Mouse (Mus musculus) megakaryocyte, embryonic 14.5 days (primary cell): Measurements from ENCODE around the gene 2310039H08Rik. TPM values are rescaled to one million over a fixed set of nuclear protein-coding genes. Genes with fewer than 3 reads are reported as not detected.

Experiments
- H3K27me3 ChIP-seq: replicated peaks from 2 replicates; pipeline ENCODE3; 2012; ENCODE audit warnings: inconsistent platforms
- H3K36me3 ChIP-seq: replicated peaks from 2 replicates; pipeline ENCODE3; 2012; ENCODE audit warnings: low read length, inconsistent platforms, mixed read lengths
- H3K4me1 ChIP-seq: 2 replicates; pipeline ENCODE4 v1.6.1; 2012; ENCODE audit warnings: inconsistent platforms
- H3K4me3 ChIP-seq: replicated peaks from 2 replicates; pipeline ENCODE3; 2012; ENCODE audit warnings: moderate library complexity, mild to moderate bottlenecking, inconsistent platforms
- H3K9me3 ChIP-seq: 2 replicates; pipeline ENCODE4 v1.6.1; 2012; ENCODE audit warnings: inconsistent platforms
- FLI1 ChIP-seq: IDR thresholded peaks from 2 replicates; pipeline ENCODE4 v1.6.1; 2012; ENCODE audit warnings: low read length, inconsistent platforms, mixed read lengths
- GATA1 ChIP-seq: IDR thresholded peaks from 3 replicates; pipeline ENCODE4 v1.6.1; 2012; ENCODE audit warnings: mixed read lengths, low read length, inconsistent platforms, borderline replicate concordance
- polyA plus RNA-seq: library from polyadenylated mRNA; stranded (reverse); fragments of >175 nt; gene quantifications from 2 replicates; pipeline ENCODE4 v1.2.3, GENCODE M21; 2012; ENCODE audit warnings: low replicate concordance; ENCODE audit not compliant: insufficient read depth

2310039H08Rik gene
- polyA plus RNA-seq, 1 experiment, result 143 TPM

DNA sequence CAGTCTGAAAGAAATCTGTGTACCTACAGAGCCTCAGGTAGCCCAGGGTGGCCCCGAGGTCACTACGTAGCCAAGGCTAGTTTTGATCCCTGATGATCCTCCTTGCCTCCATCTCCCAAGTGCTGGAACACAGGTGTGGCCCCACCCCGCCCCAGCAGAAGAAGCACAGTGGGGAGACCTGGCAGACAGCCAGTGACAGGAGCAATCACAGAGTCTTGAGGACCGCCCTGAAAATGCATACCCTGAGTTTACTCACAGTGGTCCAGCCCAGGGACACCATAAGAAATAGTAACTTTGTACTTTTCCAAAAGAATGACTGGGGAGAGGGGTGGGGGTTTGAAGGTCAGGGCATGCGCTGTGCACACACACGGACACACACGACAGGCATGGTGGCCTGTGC, 48.2 kb downstream of the 2310039H08Rik start:
- H3K4me1 ChIP-seq, result peaks cover 4% of the 10 kb centered on the region; the same call in 1 of the 2 replicates
- H3K4me3 ChIP-seq, result no peak overlapping the region
- no peaks in the 10 kb centered on the region for H3K27me3 ChIP-seq
- peaks cover 83% of the 10 kb centered on the region for H3K36me3 ChIP-seq
- H3K9me3 ChIP-seq, result peaks cover 3% of the 10 kb centered on the region; the same call in 1 of the 2 replicates
- no peak for TF ChIP-seq FLI1
- no peak for TF ChIP-seq GATA1

Other genes starting within 250 kb of the 2310039H08Rik start
- 2.4 and 6.0 TPM in 2 replicates for gene Cul9, start 226.2 kb upstream of the 2310039H08Rik start, polyA plus RNA-seq
- 148 and 196 TPM in 2 replicates for gene Srf, start 216.5 kb upstream of the 2310039H08Rik start, polyA plus RNA-seq
- gene Ptk7, start 143.1 kb upstream of the 2310039H08Rik start, polyA plus RNA-seq, result 6.7 and 13.6 TPM in 2 replicates
- gene Klc4, start 126.6 kb upstream of the 2310039H08Rik start, polyA plus RNA-seq, result 33.6 and 42.0 TPM in 2 replicates
- 289 and 528 TPM in 2 replicates for gene Mrpl2, start 126.4 kb upstream of the 2310039H08Rik start, polyA plus RNA-seq
- 90.0 and 167 TPM in 2 replicates for gene Cul7, start 122.3 kb upstream of the 2310039H08Rik start, polyA plus RNA-seq
- gene Rrp36, start 98.3 kb upstream of the 2310039H08Rik start, polyA plus RNA-seq, result 9.4 and 30.6 TPM in 2 replicates
- 145 and 216 TPM in 2 replicates for gene Mea1, start 93.8 kb upstream of the 2310039H08Rik start, polyA plus RNA-seq
- gene Klhdc3, start 91.7 kb upstream of the 2310039H08Rik start, polyA plus RNA-seq, result 322 and 388 TPM in 2 replicates
- 33.5 and 37.7 TPM in 2 replicates for gene Ppp2r5d, start 67.5 kb upstream of the 2310039H08Rik start, polyA plus RNA-seq
- gene Pex6, start 61.2 kb upstream of the 2310039H08Rik start, polyA plus RNA-seq, result 17.1 and 19.8 TPM in 2 replicates
- gene Gnmt, start 43.5 kb upstream of the 2310039H08Rik start, polyA plus RNA-seq, result 5.0 TPM in 1 of 2 replicates, not detected in the other
- gene Cnpy3, start 20.4 kb upstream of the 2310039H08Rik start, polyA plus RNA-seq, result 133 and 243 TPM in 2 replicates
- not detected in 2 replicates for gene Ptcra, start 8.9 kb upstream of the 2310039H08Rik start, polyA plus RNA-seq
- gene Rpl7l1, start 10.0 kb downstream of the 2310039H08Rik start, polyA plus RNA-seq, result 1.1 and 4.7 TPM in 2 replicates
- gene Bicral, start 85.8 kb downstream of the 2310039H08Rik start, polyA plus RNA-seq, result 0.62 and 1.8 TPM in 2 replicates
- 23.7 and 40.2 TPM in 2 replicates for gene Tbcc, start 118.0 kb downstream of the 2310039H08Rik start, polyA plus RNA-seq
- gene Prph2, start 137.8 kb downstream of the 2310039H08Rik start, polyA plus RNA-seq, result 0.13 TPM in 1 of 2 replicates, not detected in the other
- gene Ubr2, start 237.9 kb downstream of the 2310039H08Rik start, polyA plus RNA-seq, result 3.5 and 4.8 TPM in 2 replicates